Mouse (Mus musculus): Measurements from ENCODE around the gene Nrxn2.

Nrxn2 gene

GRCm38 (mm10) chr19:6390251-6390650 lies 28.3 kb upstream of the Nrxn2 start:
- DNase-seq (ENCODE audit: extremely low spot score, low read depth, low spot score): no peak

- no peak for DNase-seq (ENCODE audit: extremely low spot score, low read depth, low spot score)
Measured at GRCm38 (mm10) chr19:6392743-6393393, 25.7 kb upstream of the Nrxn2 start.

DNA sequence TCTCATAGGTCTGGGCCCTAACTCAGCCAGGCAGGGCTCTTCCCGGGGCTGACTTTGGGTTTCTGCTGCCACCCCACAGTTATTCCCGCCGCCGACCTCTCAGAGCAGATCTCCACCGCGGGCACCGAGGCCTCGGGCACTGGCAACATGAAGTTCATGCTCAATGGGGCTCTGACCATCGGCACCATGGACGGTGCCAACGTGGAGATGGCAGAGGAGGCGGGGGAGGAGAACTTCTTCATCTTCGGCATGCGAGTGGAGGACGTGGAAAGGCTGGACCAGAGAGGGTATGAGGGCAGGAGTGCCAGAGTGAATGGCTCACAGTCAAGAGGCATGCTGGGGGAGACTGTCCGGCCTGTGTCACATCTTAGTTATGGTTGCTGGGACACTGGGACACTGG lies 24.9 kb upstream of the Nrxn2 start:
- DNase-seq (ENCODE audit: extremely low spot score, low read depth, low spot score): no peak

- DNase-seq (ENCODE audit: extremely low spot score, low read depth, low spot score): no peak
Measured at GRCm38 (mm10) chr19:6396237-6396636, 22.3 kb upstream of the Nrxn2 start.

DNA sequence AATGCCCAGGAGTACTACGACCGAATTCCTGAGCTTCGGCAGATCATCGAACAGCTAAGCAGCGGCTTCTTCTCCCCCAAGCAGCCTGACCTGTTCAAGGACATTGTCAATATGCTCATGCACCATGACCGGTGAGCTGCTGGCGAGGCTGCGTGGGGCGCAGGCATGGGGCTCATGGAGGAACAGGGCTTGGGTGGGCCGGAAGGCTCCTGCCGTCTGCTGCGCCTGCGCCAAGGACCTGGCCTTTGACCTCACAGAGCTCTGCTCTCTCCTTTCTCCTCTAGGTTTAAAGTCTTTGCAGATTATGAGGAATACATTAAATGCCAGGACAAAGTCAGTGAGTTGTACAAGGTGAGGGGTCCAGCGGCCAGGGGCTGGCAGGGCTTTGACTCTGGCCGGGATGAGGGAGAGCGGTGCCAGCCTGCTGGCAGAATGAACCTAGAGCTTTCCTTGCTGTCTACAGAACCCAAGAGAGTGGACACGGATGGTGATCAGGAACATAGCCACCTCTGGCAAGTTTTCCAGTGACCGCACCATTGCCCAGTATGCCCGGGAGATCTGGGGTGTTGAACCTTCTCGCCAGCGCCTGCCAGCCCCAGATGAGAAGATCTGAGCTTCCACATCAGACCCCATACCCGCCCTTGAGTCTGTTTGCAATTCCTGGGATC lies 20.8 kb upstream of the Nrxn2 start:
- no peak for DNase-seq (ENCODE audit: extremely low spot score, low read depth, low spot score)

- DNase-seq (ENCODE audit: extremely low spot score, low read depth, low spot score): no peak
Measured at GRCm38 (mm10) chr19:6398447-6399284, 19.9 kb upstream of the Nrxn2 start.

DNA sequence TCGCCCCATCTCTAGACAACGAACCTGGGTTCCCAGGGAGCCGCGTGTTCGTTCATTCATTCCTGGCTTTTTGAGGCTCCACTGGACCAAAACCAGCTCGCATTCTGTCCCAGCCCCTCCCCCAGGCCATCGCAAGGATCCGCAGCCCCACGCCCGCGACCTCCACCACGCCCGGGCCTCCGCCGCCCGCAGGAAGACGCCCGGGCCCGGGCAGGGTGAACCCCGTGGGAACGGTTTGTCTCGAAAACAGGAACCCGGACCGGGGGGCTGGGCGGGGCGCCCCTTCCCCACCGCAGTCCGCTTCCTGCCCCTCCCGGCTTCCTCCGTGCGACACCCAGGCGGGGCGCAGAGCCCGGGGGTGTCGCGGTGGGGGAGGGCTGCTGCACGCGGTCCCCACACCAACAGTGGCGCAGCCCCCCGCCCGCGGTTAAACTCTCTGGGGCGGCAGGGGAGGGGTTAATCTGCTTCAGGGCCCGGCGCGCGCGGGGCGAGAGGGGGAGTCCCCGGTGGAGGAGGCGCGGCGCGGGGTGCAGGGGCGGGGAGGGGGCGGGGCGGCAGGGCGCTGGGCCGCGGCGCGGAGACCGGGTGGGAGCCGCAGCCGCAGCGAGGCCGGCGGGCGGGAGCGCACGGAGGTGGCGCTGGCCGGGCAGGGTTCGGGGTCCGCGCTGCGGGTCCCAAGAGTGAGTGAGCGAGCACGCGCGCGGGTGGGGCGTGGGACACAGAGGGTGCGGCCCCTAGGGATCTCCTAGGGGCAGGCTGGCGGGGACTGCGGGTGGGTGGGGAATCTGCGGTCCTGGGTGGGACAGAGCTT lies 19.0 kb upstream of the Nrxn2 start, which contains the start of gene Rasgrp2:
Gene Rasgrp2, plus strand, starts transcription at position 56 of the 811 bp plus-strand sequence.
- no peak for DNase-seq (ENCODE audit: extremely low spot score, low read depth, low spot score)

DNA sequence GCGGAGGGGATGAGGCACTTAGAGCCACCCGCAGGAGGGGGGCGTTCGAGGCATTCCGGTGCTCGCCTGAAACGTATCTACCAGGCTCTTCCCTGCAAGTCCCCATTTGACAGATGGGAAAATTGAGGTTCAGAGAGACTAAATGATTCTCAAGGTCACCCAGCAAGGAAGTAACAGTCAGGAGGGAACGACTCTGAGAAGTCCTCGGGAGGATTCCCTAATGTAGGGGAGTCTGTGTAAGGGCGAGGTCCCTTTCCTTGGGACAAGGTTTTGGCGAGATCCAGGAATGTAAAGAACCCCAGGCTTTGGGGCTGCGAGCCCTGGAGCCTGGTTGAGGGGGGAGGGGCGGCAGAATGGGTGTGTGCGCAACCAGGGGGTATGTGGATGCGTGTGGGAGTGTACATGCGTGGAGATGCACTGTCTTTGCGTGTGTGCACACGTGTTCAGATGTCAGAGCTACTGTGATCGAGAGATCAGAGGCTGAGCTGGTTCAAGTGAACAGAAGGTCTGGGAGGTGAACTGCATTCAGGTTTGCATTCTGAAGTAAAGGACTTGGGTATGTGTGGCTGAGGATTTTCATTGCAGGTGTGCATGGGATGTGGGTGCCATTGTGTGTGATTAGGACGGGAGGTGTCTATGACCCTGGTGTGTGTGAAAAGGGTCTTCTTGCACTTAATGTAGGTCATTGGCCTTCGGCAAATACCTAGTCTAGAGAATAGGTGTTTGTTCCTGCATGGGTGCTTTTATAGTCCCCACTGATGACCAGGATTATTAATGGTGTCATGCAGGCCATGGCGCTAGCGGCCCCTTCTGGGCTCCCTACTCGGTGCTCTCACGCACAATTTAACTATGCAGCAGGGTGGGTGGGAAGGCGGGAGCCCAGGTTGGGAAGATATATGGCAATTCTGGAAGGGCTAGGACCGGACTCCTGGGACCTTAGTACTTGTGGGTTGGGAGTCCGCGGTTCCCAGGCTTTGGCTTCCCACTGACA lies 18.1 kb upstream of the Nrxn2 start:
- no peak for DNase-seq (ENCODE audit: extremely low spot score, low read depth, low spot score)

GRCm38 (mm10) chr19:6401131-6401815 lies 17.3 kb upstream of the Nrxn2 start:
- DNase-seq (ENCODE audit: extremely low spot score, low read depth, low spot score): no peak

- no peak for DNase-seq (ENCODE audit: extremely low spot score, low read depth, low spot score)
Measured at GRCm38 (mm10) chr19:6401951-6402350, 16.6 kb upstream of the Nrxn2 start.

DNA sequence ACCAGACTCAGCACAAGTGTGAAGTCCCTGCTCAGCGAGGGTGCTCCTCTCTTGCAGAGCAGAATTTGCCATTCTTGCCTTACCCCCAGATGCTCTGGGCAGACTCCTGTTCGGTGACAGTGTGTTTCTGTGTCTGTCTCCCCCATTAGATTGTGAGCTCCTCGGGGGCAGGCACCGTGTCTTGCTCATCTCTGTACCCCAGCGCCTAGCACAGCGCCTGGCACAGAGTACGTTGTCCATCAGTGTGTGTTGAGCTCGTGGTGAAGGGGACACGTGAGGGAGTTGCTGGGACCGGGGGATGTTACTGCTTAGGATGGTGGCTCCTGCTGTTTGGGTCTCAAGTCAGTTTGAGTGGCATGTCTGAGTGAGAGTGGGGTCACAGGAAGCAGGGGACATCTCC lies 14.7 kb upstream of the Nrxn2 start:
- no peak for DNase-seq (ENCODE audit: extremely low spot score, low read depth, low spot score)

DNA sequence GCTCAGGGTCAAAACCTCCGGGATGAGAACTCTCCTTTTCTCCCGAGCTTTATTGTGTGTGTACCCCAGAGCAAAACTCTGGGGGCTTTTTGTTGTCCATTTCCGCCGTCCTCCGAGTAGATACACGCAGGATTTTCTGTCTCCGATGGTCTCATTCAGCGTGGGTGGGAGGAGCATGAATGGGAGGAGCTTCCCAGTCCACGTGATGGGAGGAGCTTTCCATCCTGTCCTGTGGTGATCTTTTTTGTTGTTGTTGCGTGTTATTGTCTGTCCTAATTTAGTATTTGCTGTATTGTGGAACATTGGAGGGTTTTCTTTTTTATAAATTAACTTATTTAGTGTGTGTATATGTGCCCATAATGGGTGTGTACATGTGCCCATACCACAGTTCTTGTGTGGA lies 13.1 kb upstream of the Nrxn2 start:
- DNase-seq (ENCODE audit: extremely low spot score, low read depth, low spot score): no peak

DNA sequence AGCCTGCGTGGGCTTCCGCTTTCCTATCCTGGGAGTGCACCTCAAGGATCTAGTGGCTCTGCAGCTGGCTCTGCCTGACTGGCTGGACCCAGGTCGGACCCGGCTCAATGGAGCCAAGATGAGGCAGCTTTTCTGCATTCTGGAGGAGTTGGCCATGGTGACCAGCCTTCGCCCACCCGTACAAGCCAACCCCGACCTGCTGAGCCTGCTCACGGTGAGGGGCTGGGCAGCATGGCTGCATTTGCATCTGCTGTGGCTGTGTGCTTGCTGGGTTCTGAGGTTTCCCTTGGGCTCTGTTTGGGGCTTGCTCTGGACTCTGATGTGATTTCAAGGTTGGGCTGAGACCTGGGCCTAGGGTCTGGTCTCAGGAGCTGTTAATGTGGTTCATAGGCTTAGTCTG lies 11.4 kb upstream of the Nrxn2 start:
- no peak for DNase-seq (ENCODE audit: extremely low spot score, low read depth, low spot score)

- no peak for DNase-seq (ENCODE audit: extremely low spot score, low read depth, low spot score)
Measured at GRCm38 (mm10) chr19:6407816-6408510, 10.6 kb upstream of the Nrxn2 start.

GRCm38 (mm10) chr19:6408749-6409148 lies 9.8 kb upstream of the Nrxn2 start:
- DNase-seq (ENCODE audit: extremely low spot score, low read depth, low spot score): no peak

- no peak for DNase-seq (ENCODE audit: extremely low spot score, low read depth, low spot score)
Measured at GRCm38 (mm10) chr19:6409176-6409575, 9.4 kb upstream of the Nrxn2 start.

DNA sequence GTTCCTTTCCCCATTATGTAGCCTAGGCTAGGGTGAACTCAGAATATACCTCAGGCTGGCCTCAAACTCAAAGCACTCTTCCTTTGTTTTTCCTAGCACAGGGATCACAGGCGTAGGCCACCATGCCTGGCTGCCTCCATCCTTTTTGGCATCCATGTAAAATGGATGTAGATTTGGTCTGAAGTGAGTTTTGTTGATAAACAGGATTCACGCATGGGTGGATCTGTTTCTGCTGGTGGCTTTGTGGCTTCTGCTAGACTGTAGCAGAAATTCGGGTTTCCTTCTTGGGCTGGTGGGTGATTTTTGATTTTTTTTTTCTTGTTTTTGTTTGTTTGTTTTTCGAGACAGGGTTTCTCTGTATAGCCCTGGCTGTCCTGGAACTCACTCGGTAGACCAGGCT lies 8.6 kb upstream of the Nrxn2 start:
- DNase-seq (ENCODE audit: extremely low spot score, low read depth, low spot score): no peak

GRCm38 (mm10) chr19:6412798-6413197 lies 5.7 kb upstream of the Nrxn2 start:
- DNase-seq (ENCODE audit: extremely low spot score, low read depth, low spot score): no peak

- no peak for DNase-seq (ENCODE audit: extremely low spot score, low read depth, low spot score)
Measured at GRCm38 (mm10) chr19:6415454-6415853, 3.1 kb upstream of the Nrxn2 start.

Measured in hindlimb bud, embryonic 11.5 days (tissue).